ENCODE assay signal across 13 mouse cellular contexts in genomic region chr15:22914444-22914843, GRCm38 (mm10).
DNase-seq lines count a peak whose midpoint lies in the region; TF ChIP-seq lines count a peak whose summit lies in the region.
"Had no signal": no experiment of that assay in that cellular context is flagged by ENCODE, and none has a peak within 500 bp of the region (broad histone marks: within the 10 kb centered on the region; RNA-seq: fewer than 3 reads in every experiment).

No protein-coding gene starts in this region.

- peak; percentile 37 for DNase-seq in brain, embryonic 14.5 days (ENCODE audit: low read depth)
- DNase-seq in cerebellum, adult 11 months: peak; percentile 34
- peak; percentile 11 to 16 for DNase-seq in frontal cortex, postnatal 10 days (ENCODE audit: low spot score in 2 of 2)
- DNase-seq in left cerebral cortex, adult 18-20 months (ENCODE audit: low spot score in 2 of 2): peak; percentile 67 to 72
- no peak for DNase-seq in embryo, embryonic 9.5 days (ENCODE audit: extremely low spot score)
- DNase-seq in neural tube, embryonic 10.5 days (ENCODE audit: extremely low spot score, low spot score): no peak
- no peak for DNase-seq in adrenal gland, postnatal 4 days (ENCODE audit: low spot score in 2 of 2)
- no peak for DNase-seq in testis, postnatal 10 days (ENCODE audit: low spot score)
- DNase-seq: adrenal gland, adult 2 months; gastrocnemius, postnatal 36 days; kidney, postnatal 14 days; lung, adult 18-20 months; thymus, adult 2 months had no signal

- no peak for TF ChIP-seq POLR2A in brain, embryonic 14.5 days (IDR thresholded peaks at IDR 0.05; ENCODE audit: borderline replicate concordance, extremely low read depth, insufficient read depth, insufficient read length, poor library complexity, severe bottlenecking)

- TF ChIP-seq CTCF in brain, embryonic 14.5 days (IDR thresholded peaks at IDR 0.05; ENCODE audit: borderline replicate concordance, extremely low read depth, insufficient read depth, insufficient read length): no peak

Comparison
In these comparisons a context has a peak if more than half of its experiments do, and no peak if none do; other contexts are left out.
1. DNase-seq: peak in brain, embryonic 14.5 days (single experiment), cerebellum, adult 11 months (single experiment), frontal cortex, postnatal 10 days (2 of 2) and left cerebral cortex, adult 18-20 months (2 of 2); none in embryo, embryonic 9.5 days (single experiment), neural tube, embryonic 10.5 days (single experiment), adrenal gland, postnatal 4 days (0 of 2) and testis, postnatal 10 days (single experiment).